Mouse (Mus musculus) kidney, adult 2 months (tissue): ENCODE results near the gene Cc2d1a.

Experiments used
- CTCF ChIP-seq: fragments of 200-500 bp; conservative IDR thresholded peaks from 2 replicates; pipeline ENCODE4 v1.5.1; 2011; ENCODE audit warnings: low read depth, mild to moderate bottlenecking, control low read depth, low read length, moderate library complexity, mixed read lengths; ENCODE audit not compliant: insufficient read depth, insufficient read length
- POLR2A ChIP-seq: fragments of 200-500 bp; IDR thresholded peaks from one replicate; pipeline ENCODE4 v1.6.1; 2011; ENCODE audit warnings: low read depth, low read length, control low read depth

GRCm38 (mm10) chr8:84147324-84147766 is 391 bp downstream of the Cc2d1a start:
- TF ChIP-seq CTCF (no peak), POLR2A (no peak)
